Mouse (Mus musculus): ENCODE data around the gene Arid3c.
"Not testable (repeated sequence)": the region's sequence is repeated elsewhere in the genome, so short reads cannot be mapped to it uniquely, and the experiment has no call there.

Gene Arid3c

DNA sequence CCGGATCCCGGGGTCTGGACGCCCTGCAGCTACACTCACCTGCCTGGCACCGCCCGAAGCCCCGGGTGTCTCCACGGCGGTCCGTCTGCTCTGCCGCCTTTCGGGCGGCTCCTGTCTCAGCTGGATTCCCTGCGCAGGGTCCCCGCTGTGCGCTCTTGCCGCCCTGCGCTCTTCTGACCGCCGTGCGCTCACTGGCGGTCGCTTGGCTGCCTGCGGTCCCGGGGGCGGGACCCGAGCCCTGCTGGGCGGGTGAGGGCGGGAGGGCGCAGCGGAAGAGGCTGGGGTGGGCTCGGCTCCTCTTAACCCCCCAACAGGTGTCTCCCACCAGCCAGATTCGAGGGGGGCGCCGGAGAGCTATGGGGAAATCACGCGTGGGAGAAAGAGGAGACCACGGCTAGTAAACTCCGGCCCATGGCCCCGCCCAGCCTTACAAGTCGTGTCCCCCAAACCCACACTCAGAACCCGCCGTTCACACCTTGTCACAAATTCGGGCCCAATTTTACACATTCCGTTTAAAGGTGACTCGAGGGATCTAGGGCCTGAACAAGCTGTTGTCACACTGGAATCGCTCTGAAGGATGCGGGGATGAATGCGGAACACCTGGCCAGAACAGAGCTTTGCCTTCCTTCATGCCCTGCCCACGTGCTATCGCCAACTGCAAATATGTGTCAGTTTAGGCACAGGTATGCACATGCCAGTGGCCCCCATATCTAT is at the start of gene Arid3c:
TSS of gene Arid3c (minus strand) at position 91 of the 714 bp plus-strand sequence.
- ATAC-seq (ENCODE audit: low TSS enrichment), result no peak

DNA sequence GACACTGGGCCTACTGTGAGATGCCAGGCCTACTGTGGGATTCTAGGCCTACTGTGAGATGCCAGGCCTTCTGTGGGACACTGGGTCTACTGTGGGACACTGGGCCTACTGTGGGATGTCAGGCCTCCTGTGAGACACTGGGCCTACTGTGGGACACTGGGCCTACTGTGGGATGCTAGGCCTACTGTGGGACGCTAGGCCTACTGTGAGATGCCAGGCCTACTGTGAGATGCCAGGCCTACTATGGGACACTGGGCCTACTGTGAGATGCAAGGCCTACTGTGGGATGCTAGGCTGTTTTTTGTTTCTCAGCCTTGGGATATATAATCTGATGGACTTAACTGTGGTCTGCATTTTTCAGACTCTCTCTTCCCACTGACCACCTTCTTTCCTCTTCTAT is 44.9 kb upstream of the Arid3c start:
- ATAC-seq (ENCODE audit: low TSS enrichment), result not testable (repeated sequence)

DNA sequence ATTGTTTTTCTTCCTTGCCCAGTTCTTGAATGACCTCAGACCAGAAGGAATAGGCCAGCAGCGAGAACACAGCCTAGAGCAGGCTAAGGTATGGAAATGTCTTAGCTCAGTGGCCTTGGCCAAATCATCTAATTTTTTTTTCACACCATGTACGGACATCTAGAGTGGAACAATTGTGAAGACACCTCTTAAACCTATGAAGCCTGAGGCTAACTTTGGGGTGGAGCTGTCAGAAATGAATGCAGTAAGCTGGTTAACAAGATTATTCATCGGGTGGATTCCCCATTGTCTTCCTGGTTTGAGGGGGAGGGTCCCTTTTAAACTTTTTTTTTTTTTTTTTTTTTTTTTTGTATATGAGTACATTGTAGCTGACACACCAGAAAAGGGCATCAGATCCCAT is 43.6 kb upstream of the Arid3c start:
- ATAC-seq (ENCODE audit: low TSS enrichment), result not testable (repeated sequence)

DNA sequence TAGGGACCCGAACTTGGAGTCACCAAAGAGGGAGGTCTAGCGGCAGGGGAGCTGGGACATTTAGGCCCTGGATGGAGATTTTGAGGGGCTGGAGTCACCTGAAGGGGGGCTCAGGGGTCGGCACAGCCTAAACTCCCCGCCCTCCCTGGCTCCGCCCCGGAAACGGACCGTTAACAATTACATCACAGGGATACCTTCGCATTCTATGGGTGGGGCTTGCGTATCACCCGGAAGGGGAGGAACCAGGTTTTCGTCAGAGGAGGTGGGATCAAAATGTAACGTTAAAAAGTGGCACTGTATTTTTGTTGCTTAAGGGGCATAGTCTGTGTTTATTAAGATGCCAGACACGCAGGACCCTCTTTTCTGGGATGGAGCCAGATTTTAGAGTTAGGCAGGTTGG is 43.1 kb upstream of the Arid3c start, which contains the start of gene Ccl27a:
TSS of gene Ccl27a (minus strand) at position 246 of the 400 bp plus-strand sequence.
- not testable (repeated sequence) for ATAC-seq (ENCODE audit: low TSS enrichment)

DNA sequence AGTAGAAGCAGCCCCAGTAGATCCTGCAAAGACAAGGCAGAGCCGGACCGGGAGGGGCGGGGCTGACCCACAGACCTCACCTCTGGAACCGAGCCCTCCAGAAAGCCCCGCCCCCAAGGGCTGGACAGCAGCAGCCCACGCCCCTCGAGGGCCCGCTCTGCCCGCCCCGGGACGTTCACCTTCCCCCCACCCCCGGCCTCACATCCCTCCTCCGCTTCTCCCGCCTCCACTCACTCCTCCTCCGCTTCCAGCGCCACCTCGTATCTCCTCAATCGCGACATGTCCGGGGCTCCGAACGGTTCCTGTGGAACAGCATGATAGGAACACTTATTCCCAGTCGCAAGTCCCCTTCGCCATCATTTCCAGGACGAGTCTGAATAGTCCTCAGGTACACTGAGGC is 42.6 kb upstream of the Arid3c start:
- ATAC-seq (ENCODE audit: low TSS enrichment), result not testable (repeated sequence)

DNA sequence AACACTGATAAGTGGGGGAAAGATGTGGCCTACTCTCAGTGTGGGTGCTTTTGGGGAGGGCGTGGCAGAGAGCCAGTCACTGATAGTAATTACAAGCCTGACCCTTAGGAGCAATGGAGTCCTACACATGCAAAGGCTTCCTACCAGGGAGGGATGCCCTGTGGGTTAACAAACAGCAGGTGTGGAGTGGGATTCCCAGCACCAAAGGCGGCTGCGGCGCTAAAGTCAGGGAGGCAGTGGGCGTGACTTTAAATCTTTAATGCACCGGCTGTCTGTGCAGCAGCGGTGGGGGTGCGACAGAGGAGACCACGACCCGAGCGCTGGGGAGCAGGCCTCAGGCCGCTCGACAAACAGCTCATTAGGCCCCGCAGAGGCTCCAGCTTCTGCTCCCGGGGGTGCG is 42.0 kb upstream of the Arid3c start:
- not testable (repeated sequence) for ATAC-seq (ENCODE audit: low TSS enrichment)

DNA sequence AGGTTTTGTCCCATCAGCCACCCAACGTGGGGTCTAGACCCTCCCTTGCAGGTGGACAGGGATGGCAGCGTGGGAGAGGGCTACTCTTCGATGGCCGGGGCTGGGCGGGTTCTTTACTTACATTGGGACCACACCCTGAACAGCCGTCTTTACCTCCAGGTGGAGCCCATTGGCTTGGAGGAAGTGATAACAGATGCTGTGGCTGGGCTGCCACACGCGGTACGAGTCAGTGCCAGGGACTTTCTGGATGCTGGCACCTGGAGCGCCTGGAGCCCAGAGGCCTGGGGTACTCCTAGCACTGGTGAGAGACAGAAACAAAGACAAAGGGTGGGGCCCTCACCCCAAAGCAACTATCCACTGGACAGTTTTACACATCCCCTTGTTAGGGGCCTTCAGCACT is 36.4 kb upstream of the Arid3c start:
- ATAC-seq (ENCODE audit: low TSS enrichment), result not testable (repeated sequence)

DNA sequence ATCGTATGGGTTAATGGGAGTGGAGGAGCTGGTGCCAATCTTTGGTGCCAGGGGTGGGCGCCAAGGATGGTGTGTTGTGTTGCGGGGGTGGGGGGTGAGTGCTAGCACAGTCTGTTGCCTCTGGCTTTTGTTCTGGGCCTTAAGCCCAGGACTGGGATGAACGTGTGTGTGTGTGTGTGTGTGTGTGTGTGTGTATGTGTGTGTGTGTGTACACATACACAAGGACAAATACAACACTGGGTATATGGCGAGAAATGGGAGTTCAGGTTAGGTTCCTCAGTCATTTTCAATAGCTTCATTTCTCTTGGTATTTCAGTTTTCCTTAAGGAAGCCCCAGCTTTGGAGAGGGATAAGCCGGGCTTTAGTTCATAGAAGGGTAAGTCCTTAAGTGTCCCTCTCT is 32.2 kb upstream of the Arid3c start:
- not testable (repeated sequence) for ATAC-seq (ENCODE audit: low TSS enrichment)

DNA sequence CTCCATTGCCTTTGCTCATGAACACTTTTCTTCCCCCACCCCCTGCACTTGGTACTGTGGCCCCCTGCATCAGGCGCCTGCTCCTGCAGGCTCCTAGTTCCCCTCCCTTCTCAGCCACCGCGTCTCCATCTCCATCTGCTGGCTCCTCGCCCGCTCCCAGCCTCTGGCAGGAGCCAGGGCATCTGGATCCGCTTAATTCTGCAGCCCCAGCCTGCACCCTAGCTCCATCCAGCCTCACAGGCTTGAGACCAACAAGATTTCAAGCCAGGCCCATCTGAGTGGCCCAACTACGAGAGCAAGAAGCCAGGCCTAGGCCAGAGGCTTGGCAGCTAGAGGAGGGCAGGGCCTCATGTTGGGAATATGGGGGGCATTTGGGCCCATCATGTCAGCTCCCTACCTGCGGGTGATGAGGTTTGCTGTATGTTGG is 31.8 kb upstream of the Arid3c start:
- not testable (repeated sequence) for ATAC-seq (ENCODE audit: low TSS enrichment)

DNA sequence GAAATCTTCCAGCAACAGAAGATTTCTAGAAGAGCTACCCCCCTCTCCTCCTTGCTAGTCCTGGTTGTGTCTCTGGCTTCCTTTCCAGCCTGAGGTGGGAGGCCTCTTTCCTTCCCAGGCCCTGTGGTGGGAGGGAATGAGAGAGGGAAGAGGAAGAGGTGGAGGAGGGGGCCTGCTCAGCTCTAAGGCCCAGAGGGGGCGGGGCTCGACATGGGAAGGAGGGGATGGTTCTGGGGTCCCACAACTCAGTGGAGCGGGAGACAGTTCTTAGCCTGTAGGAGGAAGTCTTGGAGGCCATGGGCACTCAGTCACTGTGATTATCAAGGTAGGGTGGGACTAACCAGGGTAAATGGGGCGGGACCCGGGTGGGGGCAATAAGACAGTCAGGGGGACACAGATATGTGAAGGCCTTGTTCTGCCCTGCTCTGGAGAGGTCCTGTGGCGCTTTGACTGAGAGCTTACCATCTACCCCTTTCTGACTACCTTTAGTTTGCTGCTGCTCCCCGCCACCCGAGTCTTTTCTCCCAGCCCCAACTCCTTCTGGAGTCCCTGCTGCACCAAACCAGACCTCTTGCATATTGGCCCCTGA is 31.3 kb upstream of the Arid3c start:
- ATAC-seq (ENCODE audit: low TSS enrichment), result no peak

DNA sequence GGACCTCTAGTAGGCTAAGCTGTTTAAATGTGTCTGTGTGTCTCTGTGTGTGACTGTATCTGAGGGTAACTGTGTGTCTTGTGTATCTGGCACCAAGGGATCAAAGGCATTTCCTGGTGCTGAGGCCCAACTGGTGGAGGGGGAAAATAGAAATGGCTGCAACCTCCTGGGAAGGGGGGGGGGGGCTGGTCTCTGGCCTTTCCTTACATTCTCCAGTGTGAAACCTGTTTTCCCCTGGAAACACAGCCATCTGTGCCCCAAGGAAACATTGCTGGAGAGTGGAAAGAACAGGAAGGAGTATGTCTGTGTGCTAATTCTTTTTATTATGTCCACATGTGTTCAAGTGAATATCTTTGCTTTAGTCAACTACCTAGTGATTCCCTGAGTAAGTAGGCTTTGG is 30.7 kb upstream of the Arid3c start:
- ATAC-seq (ENCODE audit: low TSS enrichment), result no peak

DNA sequence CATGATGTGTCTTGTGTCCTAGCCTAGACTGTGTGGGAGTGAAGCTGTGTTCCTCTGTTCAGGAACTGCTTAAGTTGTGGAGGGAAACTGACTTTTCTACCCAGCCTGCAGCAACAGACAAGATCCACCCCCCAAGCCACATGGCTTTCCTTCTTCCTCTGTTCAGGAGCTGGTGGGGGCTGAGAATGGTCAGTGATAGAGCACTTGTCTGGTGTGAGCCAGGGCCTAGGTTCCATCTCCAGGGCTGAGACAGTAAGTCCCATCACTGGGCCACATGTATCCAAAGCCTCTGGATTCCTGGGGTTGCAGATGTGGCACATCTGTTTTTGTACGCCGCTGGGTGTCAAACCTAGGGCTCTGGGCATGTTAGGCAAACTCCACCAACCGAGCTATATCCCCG is 30.0 kb upstream of the Arid3c start:
- ATAC-seq (ENCODE audit: low TSS enrichment), result peak; percentile 14; the same call in 1 of the 2 replicates

DNA sequence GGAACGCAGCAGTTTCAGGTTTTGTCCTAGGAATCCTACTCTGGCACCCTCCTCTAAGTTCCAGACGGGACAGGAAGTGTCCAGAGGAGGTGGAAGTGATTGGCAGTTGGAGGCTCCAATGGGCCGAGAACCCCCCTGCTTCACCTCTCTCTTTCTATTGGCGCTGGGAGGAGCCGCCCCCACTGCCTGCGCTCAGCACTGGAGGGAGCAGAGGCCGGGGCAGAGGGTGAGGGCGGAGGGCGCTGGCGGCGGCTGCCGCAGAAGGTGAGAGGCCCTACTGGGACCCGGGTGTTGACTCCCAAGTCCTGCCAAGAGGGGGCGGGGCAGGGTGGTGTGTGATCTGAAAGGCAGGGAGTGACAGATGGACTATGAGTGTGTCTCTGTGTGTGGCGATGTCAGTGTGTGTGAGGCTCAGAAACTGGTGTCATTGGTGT is 29.4 kb upstream of the Arid3c start:
- ATAC-seq (ENCODE audit: low TSS enrichment), result 0 out of 2 replicates have a peak, but pooled peaks have one; percentile 32

DNA sequence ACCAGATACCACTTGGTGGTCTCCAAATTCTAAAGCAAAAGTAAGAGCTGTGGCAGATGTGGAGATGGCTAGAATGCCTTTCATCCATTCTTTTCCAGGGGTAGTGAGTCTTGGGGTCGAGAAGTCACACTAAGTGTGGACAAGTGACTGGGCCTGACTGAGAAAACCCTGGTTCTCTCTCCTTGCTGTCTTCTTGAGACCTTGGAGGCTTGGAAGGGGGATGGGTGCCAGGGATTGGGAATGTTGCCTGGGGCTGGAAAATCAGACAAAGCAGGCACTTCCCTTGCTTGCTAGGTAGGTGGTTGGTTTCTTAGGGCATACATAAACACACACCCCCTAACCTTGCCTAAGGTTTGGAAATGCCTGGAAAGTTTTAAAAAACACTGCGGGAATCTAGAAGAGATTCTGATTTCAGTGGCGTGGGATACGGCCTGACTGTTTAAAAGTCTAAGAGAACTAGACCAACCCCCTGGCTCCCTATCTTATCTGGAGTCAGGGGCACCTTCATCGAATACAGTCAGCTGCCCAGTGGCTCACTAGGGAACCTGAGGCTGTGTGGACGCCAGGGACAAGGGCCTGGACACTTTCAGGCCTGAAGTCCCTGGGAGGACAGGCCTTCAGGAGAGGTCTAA is 28.8 kb upstream of the Arid3c start:
- ATAC-seq (ENCODE audit: low TSS enrichment), result no peak

DNA sequence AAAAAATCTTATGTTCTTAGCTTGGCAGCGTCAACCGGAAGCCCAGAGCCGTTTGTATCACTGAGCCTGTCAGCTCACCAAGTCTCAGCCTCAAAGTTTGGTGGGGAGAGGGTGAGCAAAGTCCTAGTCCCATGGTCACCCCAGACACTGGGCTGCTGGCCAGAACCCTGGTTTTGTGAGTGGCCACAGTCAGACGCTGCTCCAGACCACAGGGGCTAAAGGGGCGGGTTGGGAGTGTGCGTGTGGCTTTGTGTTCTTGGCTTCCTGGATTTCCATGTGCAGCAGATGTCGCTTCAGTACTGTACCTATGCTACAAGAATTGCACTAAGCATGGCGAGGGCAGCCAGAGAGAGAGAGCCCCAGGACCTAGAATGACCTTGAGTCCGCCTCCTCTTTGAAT is 28.3 kb upstream of the Arid3c start:
- ATAC-seq (ENCODE audit: low TSS enrichment), result no peak

DNA sequence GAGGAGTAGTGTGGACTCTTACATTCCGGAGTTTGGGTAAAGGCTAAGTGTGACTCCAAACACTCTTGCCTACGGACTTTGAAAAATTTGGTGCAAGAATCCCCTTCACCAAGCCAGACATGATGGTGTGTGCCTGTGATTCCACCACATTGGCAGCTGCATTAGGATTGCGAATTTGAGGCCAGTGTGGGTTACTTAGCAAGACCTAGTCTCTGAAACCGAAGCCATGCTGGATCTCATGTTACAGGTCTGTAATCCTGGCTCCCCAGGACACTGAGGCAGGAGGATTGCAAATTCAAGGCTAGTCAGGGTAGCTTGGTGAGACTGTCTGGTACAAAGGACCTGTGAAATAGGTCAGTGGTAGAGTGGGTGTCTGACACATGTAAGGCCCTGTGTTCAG is 27.8 kb upstream of the Arid3c start:
- no peak for ATAC-seq (ENCODE audit: low TSS enrichment)

DNA sequence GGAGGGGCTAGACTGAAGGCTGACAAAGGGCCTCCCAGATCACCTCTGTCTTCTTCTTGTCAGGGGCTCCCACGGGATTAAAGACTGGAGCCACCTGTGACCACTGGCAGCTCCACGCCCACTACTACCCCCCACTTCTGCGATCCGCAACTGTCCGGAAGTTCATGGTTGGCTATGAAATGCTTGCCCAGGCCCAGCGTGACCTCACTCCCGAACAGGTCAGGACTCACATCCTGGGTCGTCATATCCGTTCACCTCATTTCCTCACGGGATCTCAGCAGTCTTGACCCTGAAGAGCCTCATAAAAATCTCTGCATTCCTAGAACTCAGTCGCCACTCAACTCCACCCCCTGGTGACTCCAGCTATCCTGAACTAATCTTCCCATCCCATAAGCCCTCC is 27.1 kb upstream of the Arid3c start:
- ATAC-seq (ENCODE audit: low TSS enrichment), result no peak

DNA sequence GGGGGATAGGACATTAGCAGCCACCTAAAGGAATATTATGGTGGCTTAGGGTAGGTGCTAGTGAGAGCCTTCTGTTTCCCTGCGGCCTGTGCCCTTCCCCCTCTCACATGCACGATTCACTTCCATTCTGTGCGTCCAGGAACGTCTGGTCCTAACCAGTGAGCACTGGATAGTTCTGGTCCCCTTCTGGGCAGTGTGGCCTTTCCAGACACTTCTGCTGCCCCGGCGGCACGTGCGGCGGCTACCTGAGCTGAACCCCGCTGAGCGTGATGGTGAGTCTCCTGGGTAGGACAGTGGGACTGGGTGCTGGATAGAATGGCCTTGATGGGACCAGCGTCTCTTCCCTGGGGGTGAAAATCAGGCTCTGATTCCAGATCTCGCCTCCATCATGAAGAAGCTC is 26.4 kb upstream of the Arid3c start:
- ATAC-seq (ENCODE audit: low TSS enrichment), result no peak

DNA sequence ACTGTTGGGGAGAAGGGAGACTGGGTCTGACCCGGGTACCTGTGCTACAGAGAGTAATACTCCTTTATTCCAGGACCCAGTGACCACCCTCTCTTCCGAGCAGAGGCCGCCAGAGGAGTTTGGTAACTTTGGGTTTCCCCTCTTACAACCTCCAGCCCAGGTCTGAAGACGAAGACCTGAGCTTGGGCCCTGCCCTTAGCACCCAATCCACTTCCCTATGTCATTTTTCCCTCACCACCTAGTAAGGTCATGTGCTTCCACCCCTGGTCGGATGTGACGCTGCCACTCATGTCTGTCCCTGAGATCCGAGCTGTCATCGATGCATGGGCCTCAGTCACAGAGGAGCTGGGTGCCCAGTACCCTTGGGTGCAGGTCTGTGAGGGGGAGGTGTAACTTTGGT is 25.5 kb upstream of the Arid3c start:
- 0 out of 2 replicates have a peak, but pooled peaks have one; percentile 0 for ATAC-seq (ENCODE audit: low TSS enrichment)

DNA sequence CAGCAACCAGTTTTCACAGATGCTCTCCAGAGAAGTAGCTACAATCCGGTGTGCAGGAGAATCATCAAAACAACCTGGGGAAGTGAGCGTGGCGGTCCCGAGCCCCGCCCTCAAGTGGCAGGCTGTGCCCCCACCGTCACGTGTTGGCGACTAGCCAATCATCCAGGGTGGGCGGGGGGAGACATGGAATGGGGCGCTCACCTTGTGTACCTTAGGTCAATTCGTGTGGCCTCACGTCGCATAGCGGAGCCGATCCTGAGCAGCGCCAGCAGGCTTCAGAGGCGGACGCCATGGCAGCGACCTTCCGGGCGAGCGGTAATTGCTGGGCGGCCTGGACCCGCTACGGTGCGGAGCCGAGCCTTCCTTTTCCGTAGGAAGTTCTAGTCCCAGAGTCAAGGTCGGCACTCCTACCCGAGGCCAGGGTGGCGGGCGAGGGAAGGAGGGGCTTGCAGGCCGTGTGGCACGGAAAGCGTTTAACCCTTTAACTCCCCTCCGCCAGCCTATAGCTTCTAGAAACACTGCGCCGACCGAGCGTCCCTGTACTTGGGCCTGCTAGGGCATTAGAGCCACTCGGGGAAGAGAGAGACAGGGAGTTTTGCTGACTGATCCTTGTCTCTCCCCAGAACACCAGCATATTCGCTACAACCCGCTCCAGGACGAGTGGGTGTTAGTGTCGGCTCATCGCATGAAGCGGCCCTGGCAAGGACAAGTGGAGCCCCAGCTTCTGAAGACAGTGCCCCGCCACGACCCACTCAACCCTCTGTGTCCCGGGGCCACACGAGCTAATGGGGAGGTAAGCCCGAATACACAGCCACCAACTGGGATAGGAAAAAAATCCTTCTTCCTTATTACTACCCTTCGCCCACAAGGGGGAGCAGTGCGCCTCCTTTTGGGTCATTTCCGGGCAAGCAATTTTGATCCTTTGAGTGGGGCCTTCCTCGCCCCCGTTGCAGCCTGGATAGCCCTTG is 24.7 kb upstream of the Arid3c start, which contains the start of gene Sigmar1:
TSS of gene Sigmar1 (minus strand) at position 820 of the 968 bp plus-strand sequence.
- ATAC-seq (ENCODE audit: low TSS enrichment), result peak; percentile 32

DNA sequence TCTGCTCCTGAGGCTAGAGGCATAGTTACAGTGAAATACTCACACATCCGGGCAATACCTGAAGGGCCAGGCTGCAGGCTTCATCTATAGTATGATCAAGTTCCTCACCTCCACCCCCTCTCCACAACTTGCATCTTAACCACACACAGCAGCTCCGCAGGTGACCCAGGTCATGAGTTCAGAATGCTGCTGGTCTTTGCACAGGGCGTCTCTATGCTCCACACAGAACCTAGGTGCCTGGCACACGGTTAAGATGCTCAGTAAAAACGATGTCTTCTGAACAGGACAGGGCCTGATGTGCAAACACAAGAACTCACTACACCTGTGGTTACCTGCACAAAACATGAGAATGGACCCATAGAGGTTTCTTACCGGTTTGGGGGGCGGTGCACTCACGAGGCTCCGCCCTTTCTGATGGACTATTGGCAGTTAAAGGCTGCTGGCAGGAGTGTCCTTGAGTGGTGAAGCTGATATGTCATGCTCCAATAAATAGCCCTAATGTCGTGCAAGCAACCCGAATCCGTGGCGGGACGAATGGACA is 23.9 kb upstream of the Arid3c start, which contains the start of gene Galt:
TSS of gene Galt (plus strand) at position 432 of the 541 bp plus-strand sequence.
- ATAC-seq (ENCODE audit: low TSS enrichment), result peak; percentile 36

All from frontal cortex, adult (tissue).